Comparison of ENCODE assay signal across 23 mouse cellular contexts in the genomic region with DNA sequence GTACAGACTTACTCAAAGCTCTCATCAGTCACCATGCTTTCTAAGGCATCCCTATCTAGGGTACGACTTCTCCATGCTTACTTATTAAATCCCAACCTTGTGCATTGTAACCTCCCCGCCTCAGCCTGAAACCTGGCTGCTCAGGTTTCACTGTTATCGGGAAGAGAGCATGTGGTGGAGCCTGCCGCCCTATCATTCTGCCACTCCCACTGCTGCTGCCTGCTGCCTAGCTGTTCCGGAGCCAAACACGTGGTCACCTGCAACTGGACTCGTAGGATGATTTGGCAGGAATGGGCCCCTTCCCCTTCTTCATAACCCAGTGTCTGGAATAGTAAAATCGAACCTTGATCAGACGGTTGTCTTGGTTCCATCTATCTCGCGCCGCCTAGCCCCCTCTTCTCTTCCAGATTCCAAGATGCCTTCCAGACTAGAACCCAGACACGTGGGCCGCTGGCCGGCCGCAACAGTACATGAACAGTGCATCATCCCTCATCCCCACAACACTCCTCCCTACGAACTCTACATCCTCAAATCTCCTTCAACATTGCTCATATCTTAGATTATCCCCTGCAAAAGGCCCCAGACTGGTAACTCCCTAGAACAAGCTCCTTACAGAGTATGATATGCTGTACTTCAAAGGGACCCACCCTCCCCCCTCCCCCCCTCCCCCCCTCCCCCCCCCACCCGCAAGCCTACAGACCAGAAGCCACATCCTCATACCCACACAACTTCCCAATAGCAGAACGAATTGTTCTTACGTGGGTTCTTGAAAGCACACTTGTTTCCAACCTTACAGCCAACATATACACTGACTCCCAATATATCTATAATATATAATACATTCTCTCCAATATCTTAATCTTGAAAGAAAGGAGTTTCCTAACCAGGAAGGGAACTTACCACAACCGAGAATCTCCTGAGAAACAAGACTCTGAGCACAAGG. TPM values are rescaled to one million over a fixed set of nuclear protein-coding genes. Genes with fewer than 3 reads are reported as not detected.
DNase-seq lines count a peak whose midpoint lies in the region; ATAC-seq and TF ChIP-seq lines count a peak whose summit lies in the region.
"Had no signal": no experiment of that assay in that cellular context is flagged by ENCODE, and none has a peak within 500 bp of the region (broad histone marks: within the 10 kb centered on the region; RNA-seq: fewer than 3 reads in every experiment).

No protein-coding gene starts in this region.

- H3K4me2 ChIP-seq in intestine, embryonic 15.5 days (replicated peaks): no peak overlapping the region
- H3K4me2 ChIP-seq: limb, embryonic 12.5 days had no signal

- 68% methylated on average over 20 of the region's 21 CpGs for WGBS in intestine, embryonic 15.5 days

- H3K27me3 ChIP-seq in intestine, embryonic 15.5 days (replicated peaks): no peaks in the 10 kb centered on the region
- H3K27me3 ChIP-seq: limb, embryonic 12.5 days; Patski had no signal

- H3K4me3 ChIP-seq in ES-E14 (ENCODE audit: insufficient read depth in 1 of 2, low read depth in 1 of 2, low read length in 2 of 2, poor library complexity in 1 of 2, severe bottlenecking in 1 of 2): peak overlapping the region in 1 of 2 experiments; percentile 18; a peak in 2 of 4 replicates
- H3K4me3 ChIP-seq in intestine, embryonic 15.5 days (replicated peaks): no peak overlapping the region
- H3K4me3 ChIP-seq: erythroblast, embryonic 14.5 days; left cerebral cortex, adult 2 months; limb, embryonic 12.5 days had no signal

- ATAC-seq in intestine, embryonic 15.5 days: peak; percentile 48
- peak; percentile 49 for ATAC-seq in megakaryocyte, adult 5-6 weeks (ENCODE audit: poor library complexity, severe bottlenecking)
- ATAC-seq: lung, postnatal 0 days; Patski had no signal

- H3K36me3 ChIP-seq in ES-E14 (ENCODE audit: control insufficient read depth, insufficient read depth, low read length, poor library complexity, severe bottlenecking): no peaks in the 10 kb centered on the region
- no peaks in the 10 kb centered on the region for H3K36me3 ChIP-seq in intestine, embryonic 15.5 days
- H3K36me3 ChIP-seq: limb, embryonic 12.5 days had no signal

- in situ Hi-C loops in ES-E14 (cut with MboI; ENCODE audit: low sequenced_read_pairs in 2 of 2, unreplicated experiment in 2 of 2): no loop called here

- peak overlapping the region; percentile 5; the same call in 1 of the 2 replicates for H3K9ac ChIP-seq in ES-E14 (ENCODE audit: insufficient read depth, low read depth, low read length, poor library complexity, severe bottlenecking)
- no peak overlapping the region for H3K9ac ChIP-seq in intestine, embryonic 15.5 days
- H3K9ac ChIP-seq: limb, embryonic 12.5 days had no signal

- H3K27ac ChIP-seq in ES-E14 (ENCODE audit: insufficient read depth, low read depth, low read length, poor library complexity, severe bottlenecking): no peak overlapping the region
- H3K27ac ChIP-seq in intestine, embryonic 15.5 days: 0 out of 2 replicates have a peak overlapping the region, but pooled peaks have one; percentile 17
- H3K27ac ChIP-seq: left cerebral cortex, adult 2 months; limb, embryonic 12.5 days had no signal

- no peaks in the 10 kb centered on the region for H3K9me3 ChIP-seq in ES-E14 (ENCODE audit: control insufficient read depth, insufficient read depth, low read depth, low read length)
- no peaks in the 10 kb centered on the region for H3K9me3 ChIP-seq in intestine, embryonic 15.5 days

- intact Hi-C loops in gastrocnemius, postnatal 14 days (cut with DNase I; ENCODE audit: low total_unique reads): no loop called here

- peaks cover 3 to 22% of the 10 kb centered on the region in 2 experiments; a peak in 3 of 4 replicates for H3K4me1 ChIP-seq in ES-E14 (ENCODE audit: control insufficient read depth in 2 of 2, insufficient read depth in 2 of 2, low read length in 2 of 2, poor library complexity in 1 of 2)
- H3K4me1 ChIP-seq in intestine, embryonic 15.5 days (replicated peaks): peaks cover 14% of the 10 kb centered on the region

- DNase-seq in CD4-positive helper T cell, adult 2 months (ENCODE audit: low read depth, low spot score): peak; percentile 45
- no peak for DNase-seq in ES-E14 (ENCODE audit: low read depth, low spot score)
- no peak for DNase-seq in embryo, embryonic 10 days (ENCODE audit: low spot score)
- DNase-seq in urinary bladder, postnatal 25 days (ENCODE audit: low spot score): no peak
- DNase-seq in gastrocnemius, postnatal 14 days: no peak
- DNase-seq in layer of hippocampus, postnatal 10 days (ENCODE audit: low spot score in 2 of 2): no peak
- DNase-seq: cerebellum, adult 8-10 months; heart, postnatal 14 days; kidney, adult 18-20 months; right cerebral cortex, postnatal 4 days had no signal

TF ChIP-seq in ES-E14, 5 proteins besides CTCF, POLR2A, EP300 and RAD21:
- no peak for TF ChIP-seq MAFK (IDR thresholded peaks at IDR 0.05; ENCODE audit: insufficient read depth, low read depth, low read length)
- no peak for TF ChIP-seq HCFC1 (IDR thresholded peaks at IDR 0.05; ENCODE audit: borderline replicate concordance, insufficient read depth, low read length)
- TF ChIP-seq ZNF384 (IDR thresholded peaks at IDR 0.05; ENCODE audit: low read depth, low read length): no peak
- no peak for TF ChIP-seq ZC3H11A (IDR thresholded peaks at IDR 0.05; ENCODE audit: borderline replicate concordance, low read depth, low read length)
- TF ChIP-seq CHD2 (IDR thresholded peaks at IDR 0.05; ENCODE audit: low read depth, low read length): no peak

RNA-seq across cellular contexts. Expression of a gene that starts 9.4 kb away (rescaled TPM):
- total RNA-seq in ES-E14 (2012; rRNA removed): not detected in 2 replicates
- not detected in 2 replicates for polyA plus RNA-seq in intestine, embryonic 15.5 days (2015; fragmentation: Nextera tagmentation; extraction: Ambion mirVana)
- not detected in 2 replicates for total RNA-seq in megakaryocyte, adult 5-6 weeks (2015)
- not detected in 2 replicates for total RNA-seq in megakaryocyte, adult 5-6 weeks (2017)
- total RNA-seq in gastrocnemius, postnatal 14 days (2021): not detected
- total RNA-seq in layer of hippocampus, postnatal 10 days (2021): not detected
- total RNA-seq: adrenal gland, adult 18-20 months; heart, postnatal 14 days; left cerebral cortex, adult 2 months had no signal
- polyA plus RNA-seq: C2C12; erythroblast, embryonic 14.5 days; frontal cortex, adult 2 months; large intestine, adult 2 months; limb, embryonic 12.5 days; lung, postnatal 0 days; neural tube, embryonic 11.5 days; Patski; testis, adult 2 months had no signal

RNA-seq across cellular contexts. Expression of a gene that starts 20.6 kb away (rescaled TPM):
- 0.36 TPM in 1 of 2 replicates, not detected in the other for total RNA-seq in ES-E14 (2012; rRNA removed)
- 1.6 and 3.6 TPM in 2 replicates for polyA plus RNA-seq in intestine, embryonic 15.5 days (2015; fragmentation: Nextera tagmentation; extraction: Ambion mirVana)
- total RNA-seq in megakaryocyte, adult 5-6 weeks (2015): 1,773 and 2,031 TPM in 2 replicates
- total RNA-seq in megakaryocyte, adult 5-6 weeks (2017): 1,518 and 1,657 TPM in 2 replicates
- total RNA-seq in gastrocnemius, postnatal 14 days (2021): not detected
- not detected for total RNA-seq in layer of hippocampus, postnatal 10 days (2021)
- polyA plus RNA-seq: erythroblast, embryonic 14.5 days; limb, embryonic 12.5 days; neural tube, embryonic 11.5 days had no signal

RNA-seq across cellular contexts. Expression of a gene that starts 22.5 kb away (rescaled TPM):
- 31.1 and 78.3 TPM in 2 replicates for total RNA-seq in ES-E14 (2012; rRNA removed)
- polyA plus RNA-seq in intestine, embryonic 15.5 days (2015; fragmentation: Nextera tagmentation; extraction: Ambion mirVana): 7.9 and 10.7 TPM in 2 replicates
- total RNA-seq in megakaryocyte, adult 5-6 weeks (2015): 1.5 and 3.0 TPM in 2 replicates
- 1.7 and 2.5 TPM in 2 replicates for total RNA-seq in megakaryocyte, adult 5-6 weeks (2017)
- total RNA-seq in gastrocnemius, postnatal 14 days (2021): under 1 TPM in 1 of 2 experiments, not detected in 1; 0.23 TPM
- 100 to 1,000 TPM; 103 to 123 TPM for total RNA-seq in layer of hippocampus, postnatal 10 days (2021)

RNA-seq across cellular contexts. Expression of a gene that starts 27.8 kb away (rescaled TPM):
- total RNA-seq in ES-E14 (2012; rRNA removed): 353 and 601 TPM in 2 replicates
- polyA plus RNA-seq in intestine, embryonic 15.5 days (2015; fragmentation: Nextera tagmentation; extraction: Ambion mirVana): 255 and 288 TPM in 2 replicates
- total RNA-seq in megakaryocyte, adult 5-6 weeks (2015): 2,002 and 2,201 TPM in 2 replicates
- 715 and 839 TPM in 2 replicates for total RNA-seq in megakaryocyte, adult 5-6 weeks (2017)
- total RNA-seq in gastrocnemius, postnatal 14 days (2021): 10 to 100 TPM; 44.9 to 54.0 TPM
- total RNA-seq in layer of hippocampus, postnatal 10 days (2021): 10 to 100 TPM; 13.0 TPM

RNA-seq across cellular contexts. Expression of a gene that starts 39.7 kb away (rescaled TPM):
- 8.0 and 12.2 TPM in 2 replicates for total RNA-seq in ES-E14 (2012; rRNA removed)
- 24.6 and 26.1 TPM in 2 replicates for polyA plus RNA-seq in intestine, embryonic 15.5 days (2015; fragmentation: Nextera tagmentation; extraction: Ambion mirVana)
- total RNA-seq in megakaryocyte, adult 5-6 weeks (2015): 6.7 and 9.7 TPM in 2 replicates
- total RNA-seq in megakaryocyte, adult 5-6 weeks (2017): 3.8 and 6.1 TPM in 2 replicates
- total RNA-seq in gastrocnemius, postnatal 14 days (2021): not detected
- total RNA-seq in layer of hippocampus, postnatal 10 days (2021): not detected
- total RNA-seq: left cerebral cortex, adult 2 months had no signal

Comparison
In these comparisons a context has a peak if more than half of its experiments do, and no peak if none do; other contexts are left out.
1. RNA of a gene that starts 20.6 kb away (total RNA-seq): 1,518 to 2,031 TPM in megakaryocyte, adult 5-6 weeks; 0.36 TPM in ES-E14, not detected in layer of hippocampus, postnatal 10 days and not detected in gastrocnemius, postnatal 14 days; every median in the first group is over 1,000 times any median in the second.